Mouse (Mus musculus): Measurements from ENCODE around the gene Dok4. TPM values are rescaled to one million over a fixed set of nuclear protein-coding genes. Genes with fewer than 3 reads are reported as not detected.

Dok4 gene
- polyA plus RNA-seq (2015; fragmentation: Nextera tagmentation; extraction: Ambion mirVana), result 75.3 and 81.4 TPM in 2 replicates

DNA sequence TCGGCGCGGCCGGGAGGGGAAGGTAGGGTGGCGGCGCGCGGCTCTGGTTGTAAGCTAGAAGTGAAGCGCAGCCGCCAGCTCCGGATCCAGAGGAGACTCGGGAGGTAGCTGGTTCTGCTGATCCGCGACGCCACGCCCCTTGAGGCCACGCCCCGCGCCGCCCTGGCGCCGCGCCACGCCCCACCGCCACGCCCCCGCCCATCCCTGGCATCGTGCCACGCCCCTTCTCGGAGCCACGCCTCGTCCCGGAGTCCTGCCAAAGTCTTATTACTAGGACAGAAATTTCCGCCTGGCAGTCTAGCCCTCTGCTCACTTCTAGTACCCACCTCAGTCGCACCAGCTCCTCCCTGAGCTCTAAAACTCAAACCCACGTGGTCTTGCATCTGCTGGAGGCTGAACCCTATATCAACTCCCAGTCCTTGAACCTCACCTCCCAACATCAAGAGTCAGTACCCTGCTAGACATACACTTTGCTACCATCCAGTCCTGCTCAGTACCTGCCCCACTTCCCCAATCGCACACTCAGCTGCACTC is at the start of gene Dok4:
Gene Dok4, minus strand, starts transcription at position 134 of the 534 bp plus-strand sequence.
- Histone ChIP-seq H3K36me3 (ENCODE audit: control insufficient read depth, insufficient read depth) (no peaks in the 10 kb centered on the region), H3K4me3 (replicated peaks; ENCODE audit: low read length) (peak within 1 kb of the TSS; percentile 60), H3K4me1 (replicated peaks; ENCODE audit: control insufficient read depth, insufficient read depth, low read length) (peaks cover 34% of the 10 kb centered on the region), H3K9ac (replicated peaks; ENCODE audit: low read depth, low read length) (peak within 1 kb of the TSS; percentile 67), H3K27ac (ENCODE audit: low read length) (peak within 1 kb of the TSS; percentile 49), H3K9me3 (ENCODE audit: control insufficient read depth, low read length) (no peaks in the 10 kb centered on the region), H3K4me2 (ENCODE audit: low read length) (peak within 1 kb of the TSS; percentile 94), H3K27me3 (replicated peaks; ENCODE audit: control insufficient read depth, insufficient read depth, low read length) (no peaks in the 10 kb centered on the region)
- WGBS, result under 1% methylated on average over 35 of the region's 37 CpGs
- ATAC-seq, result peak; percentile 54

DNA sequence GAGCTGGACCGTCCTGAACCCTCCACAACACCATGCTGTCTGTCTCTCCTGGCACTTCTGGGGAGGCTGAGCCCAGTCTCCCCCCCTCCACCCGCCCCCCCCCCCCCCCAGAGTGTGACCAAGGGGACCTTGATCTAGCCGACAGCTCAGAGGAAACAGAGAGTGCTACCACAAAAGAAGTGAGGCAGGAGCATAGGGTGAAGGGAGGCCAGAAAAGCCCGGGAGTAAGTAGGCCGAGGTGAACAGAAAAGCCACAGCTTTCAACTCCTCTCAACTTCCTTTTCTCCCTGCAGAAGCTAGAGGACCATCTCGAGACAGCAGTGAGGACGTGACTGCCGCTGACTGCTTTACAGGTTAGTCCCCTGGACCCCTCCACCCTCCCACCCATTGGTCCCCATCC is 47.3 kb upstream of the Dok4 start, which contains the start of gene Adgrg5:
Gene Adgrg5, plus strand, starts transcription at position 290 of the 400 bp plus-strand sequence.
- H3K27me3 ChIP-seq (replicated peaks; ENCODE audit: control insufficient read depth, insufficient read depth, low read length), result no peaks in the 10 kb centered on the region
- H3K9ac ChIP-seq (replicated peaks; ENCODE audit: low read depth, low read length), result no peak within 1 kb of the TSS
- ATAC-seq, result no peak
- no peak within 1 kb of the TSS for H3K4me2 ChIP-seq (ENCODE audit: low read length)
- WGBS, result 48% methylated on average over 7 of the region's 8 CpGs
- H3K9me3 ChIP-seq (ENCODE audit: control insufficient read depth, low read length), result no peaks in the 10 kb centered on the region
- H3K27ac ChIP-seq (ENCODE audit: low read length), result no peak within 1 kb of the TSS
- H3K36me3 ChIP-seq (ENCODE audit: control insufficient read depth, insufficient read depth), result no peaks in the 10 kb centered on the region
- H3K4me1 ChIP-seq (replicated peaks; ENCODE audit: control insufficient read depth, insufficient read depth, low read length), result no peaks in the 10 kb centered on the region
- H3K4me3 ChIP-seq (replicated peaks; ENCODE audit: low read length), result no peak within 1 kb of the TSS

DNA sequence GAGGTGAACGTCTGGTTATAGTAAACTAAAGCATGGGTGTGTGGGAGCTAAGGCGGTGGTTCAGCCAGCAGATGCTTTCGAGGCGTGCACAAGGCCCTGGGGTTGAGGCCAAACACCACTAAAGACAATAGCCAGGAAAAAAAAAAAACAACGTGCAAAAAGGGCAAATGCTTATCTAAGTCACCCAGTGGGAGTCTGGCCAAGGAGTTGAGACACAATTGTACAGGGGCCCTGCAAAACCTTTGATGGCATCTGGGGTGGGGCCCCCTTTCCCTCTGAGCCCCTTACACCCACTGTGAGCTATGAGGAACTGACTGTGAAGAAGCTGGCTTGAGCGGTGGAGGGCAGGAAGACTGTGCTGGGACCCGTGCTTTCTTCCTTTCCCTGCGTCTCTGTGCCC is 46.5 kb upstream of the Dok4 start:
- WGBS, result 24% methylated on average over 8 of the region's 8 CpGs
- Histone ChIP-seq H3K4me3 (replicated peaks; ENCODE audit: low read length) (no peak overlapping the region), H3K27ac (ENCODE audit: low read length) (no peak overlapping the region), H3K27me3 (replicated peaks; ENCODE audit: control insufficient read depth, insufficient read depth, low read length) (0 out of 2 replicates have a peak, but pooled peaks cover 2% of the 10 kb centered on the region), H3K4me1 (replicated peaks; ENCODE audit: control insufficient read depth, insufficient read depth, low read length) (peaks cover 6% of the 10 kb centered on the region), H3K36me3 (ENCODE audit: control insufficient read depth, insufficient read depth) (no peaks in the 10 kb centered on the region), H3K9ac (replicated peaks; ENCODE audit: low read depth, low read length) (no peak overlapping the region), H3K4me2 (ENCODE audit: low read length) (no peak overlapping the region), H3K9me3 (ENCODE audit: control insufficient read depth, low read length) (no peaks in the 10 kb centered on the region)
- ATAC-seq, result no peak

- Histone ChIP-seq H3K9ac (replicated peaks; ENCODE audit: low read depth, low read length) (no peak overlapping the region), H3K36me3 (ENCODE audit: control insufficient read depth, insufficient read depth) (no peaks in the 10 kb centered on the region), H3K4me1 (replicated peaks; ENCODE audit: control insufficient read depth, insufficient read depth, low read length) (peaks cover 11% of the 10 kb centered on the region), H3K9me3 (ENCODE audit: control insufficient read depth, low read length) (no peaks in the 10 kb centered on the region), H3K4me2 (ENCODE audit: low read length) (no peak overlapping the region), H3K27me3 (replicated peaks; ENCODE audit: control insufficient read depth, insufficient read depth, low read length) (0 out of 2 replicates have a peak, but pooled peaks cover 2% of the 10 kb centered on the region), H3K4me3 (replicated peaks; ENCODE audit: low read length) (no peak overlapping the region), H3K27ac (ENCODE audit: low read length) (no peak overlapping the region)
- WGBS, result 72% methylated on average over 6 of the region's 6 CpGs
- no peak for ATAC-seq
Measured at GRCm38 (mm10) chr8:94922176-94922575, 46.0 kb upstream of the Dok4 start.

GRCm38 (mm10) chr8:94919256-94919655 is 43.1 kb upstream of the Dok4 start:
- Histone ChIP-seq H3K9me3 (ENCODE audit: control insufficient read depth, low read length) (no peaks in the 10 kb centered on the region), H3K4me2 (ENCODE audit: low read length) (no peak overlapping the region), H3K4me3 (replicated peaks; ENCODE audit: low read length) (no peak overlapping the region), H3K36me3 (ENCODE audit: control insufficient read depth, insufficient read depth) (no peaks in the 10 kb centered on the region), H3K9ac (replicated peaks; ENCODE audit: low read depth, low read length) (no peak overlapping the region), H3K4me1 (replicated peaks; ENCODE audit: control insufficient read depth, insufficient read depth, low read length) (peaks cover 29% of the 10 kb centered on the region), H3K27ac (ENCODE audit: low read length) (no peak overlapping the region), H3K27me3 (replicated peaks; ENCODE audit: control insufficient read depth, insufficient read depth, low read length) (0 out of 2 replicates have a peak, but pooled peaks cover 2% of the 10 kb centered on the region)
- no peak for ATAC-seq

GRCm38 (mm10) chr8:94917851-94918495 is 41.8 kb upstream of the Dok4 start, which contains the start of gene Ccdc102a:
Gene Ccdc102a (minus strand): TSS chr8:94918098.
- H3K9me3 ChIP-seq (ENCODE audit: control insufficient read depth, low read length), result no peaks in the 10 kb centered on the region
- peak within 1 kb of the TSS; percentile 85 for H3K4me2 ChIP-seq (ENCODE audit: low read length)
- no peak within 1 kb of the TSS; the same call in 1 of the 2 replicates for H3K27ac ChIP-seq (ENCODE audit: low read length)
- peak; percentile 24 for ATAC-seq
- WGBS, result 2% methylated on average over 42 of the region's 51 CpGs
- no peaks in the 10 kb centered on the region for H3K36me3 ChIP-seq (ENCODE audit: control insufficient read depth, insufficient read depth)
- peak within 1 kb of the TSS; percentile 57 for H3K4me3 ChIP-seq (replicated peaks; ENCODE audit: low read length)
- H3K9ac ChIP-seq (replicated peaks; ENCODE audit: low read depth, low read length), result peak within 1 kb of the TSS; percentile 55
- 0 out of 2 replicates have a peak, but pooled peaks cover 4% of the 10 kb centered on the region for H3K27me3 ChIP-seq (replicated peaks; ENCODE audit: control insufficient read depth, insufficient read depth, low read length)
- peaks cover 36% of the 10 kb centered on the region for H3K4me1 ChIP-seq (replicated peaks; ENCODE audit: control insufficient read depth, insufficient read depth, low read length)

- 0 out of 2 replicates have a peak, but pooled peaks cover 4% of the 10 kb centered on the region for H3K27me3 ChIP-seq (replicated peaks; ENCODE audit: control insufficient read depth, insufficient read depth, low read length)
- WGBS, result 1% methylated on average over 27 of the region's 27 CpGs
- H3K4me1 ChIP-seq (replicated peaks; ENCODE audit: control insufficient read depth, insufficient read depth, low read length), result peaks cover 39% of the 10 kb centered on the region
- H3K27ac ChIP-seq (ENCODE audit: low read length), result no peak overlapping the region; the same call in 1 of the 2 replicates
- H3K9ac ChIP-seq (replicated peaks; ENCODE audit: low read depth, low read length), result peak overlapping the region; percentile 55
- H3K4me2 ChIP-seq (ENCODE audit: low read length), result peak overlapping the region; percentile 85
- ATAC-seq, result peak; percentile 93
- peak overlapping the region; percentile 57 for H3K4me3 ChIP-seq (replicated peaks; ENCODE audit: low read length)
- no peaks in the 10 kb centered on the region for H3K36me3 ChIP-seq (ENCODE audit: control insufficient read depth, insufficient read depth)
- H3K9me3 ChIP-seq (ENCODE audit: control insufficient read depth, low read length), result no peaks in the 10 kb centered on the region
Measured at GRCm38 (mm10) chr8:94917352-94917751, 41.2 kb upstream of the Dok4 start.

DNA sequence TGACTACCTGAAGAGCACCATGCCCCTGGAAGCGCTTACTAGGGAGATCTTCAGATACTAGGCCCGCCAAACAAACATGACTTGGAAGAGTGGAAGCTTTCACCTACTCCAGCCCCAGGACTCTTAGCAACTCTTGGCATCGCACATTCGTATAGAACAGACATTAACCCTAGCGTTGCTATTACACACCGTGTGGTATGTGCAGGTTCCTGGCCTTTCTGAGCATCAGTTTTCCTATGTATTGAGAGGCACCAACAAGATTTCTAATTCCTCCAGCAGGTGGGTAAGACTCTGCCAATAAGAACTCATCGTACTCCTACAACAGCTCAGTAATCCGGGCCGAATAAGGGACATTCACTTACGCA is 40.8 kb upstream of the Dok4 start:
- no peaks in the 10 kb centered on the region for H3K9me3 ChIP-seq (ENCODE audit: control insufficient read depth, low read length)
- H3K27me3 ChIP-seq (replicated peaks; ENCODE audit: control insufficient read depth, insufficient read depth, low read length), result 0 out of 2 replicates have a peak, but pooled peaks cover 4% of the 10 kb centered on the region
- 7% methylated on average over 10 of the region's 10 CpGs for WGBS
- no peak overlapping the region; the same call in 1 of the 2 replicates for H3K27ac ChIP-seq (ENCODE audit: low read length)
- peak overlapping the region; percentile 57 for H3K4me3 ChIP-seq (replicated peaks; ENCODE audit: low read length)
- no peaks in the 10 kb centered on the region for H3K36me3 ChIP-seq (ENCODE audit: control insufficient read depth, insufficient read depth)
- peaks cover 39% of the 10 kb centered on the region for H3K4me1 ChIP-seq (replicated peaks; ENCODE audit: control insufficient read depth, insufficient read depth, low read length)
- ATAC-seq, result 0 out of 2 replicates have a peak, but pooled peaks have one; percentile 6
- H3K4me2 ChIP-seq (ENCODE audit: low read length), result peak overlapping the region; percentile 85
- H3K9ac ChIP-seq (replicated peaks; ENCODE audit: low read depth, low read length), result peak overlapping the region; percentile 49

- H3K4me2 ChIP-seq (ENCODE audit: low read length), result peak overlapping the region; percentile 85
- H3K27ac ChIP-seq (ENCODE audit: low read length), result no peak overlapping the region
- WGBS, result 45% methylated on average over 9 of the region's 9 CpGs
- peak overlapping the region; percentile 57 for H3K4me3 ChIP-seq (replicated peaks; ENCODE audit: low read length)
- no peaks in the 10 kb centered on the region for H3K36me3 ChIP-seq (ENCODE audit: control insufficient read depth, insufficient read depth)
- no peaks in the 10 kb centered on the region for H3K9me3 ChIP-seq (ENCODE audit: control insufficient read depth, low read length)
- H3K9ac ChIP-seq (replicated peaks; ENCODE audit: low read depth, low read length), result no peak overlapping the region
- H3K27me3 ChIP-seq (replicated peaks; ENCODE audit: control insufficient read depth, insufficient read depth, low read length), result 0 out of 2 replicates have a peak, but pooled peaks cover 4% of the 10 kb centered on the region
- peaks cover 39% of the 10 kb centered on the region for H3K4me1 ChIP-seq (replicated peaks; ENCODE audit: control insufficient read depth, insufficient read depth, low read length)
- ATAC-seq, result no peak
Measured at GRCm38 (mm10) chr8:94916311-94916959, 40.3 kb upstream of the Dok4 start.

Measured in forebrain, embryonic 16.5 days (tissue).